Mouse (Mus musculus) stomach, adult 2 months (tissue): ENCODE measurements around the gene Fam208a. TPM values are rescaled to one million over a fixed set of nuclear protein-coding genes. Genes with fewer than 3 reads are reported as not detected.

Experiments used
- polyA plus RNA-seq: library from polyadenylated mRNA; depleted of rRNA; stranded (reverse); fragments of >200 nt; gene quantifications from 2 replicates; pipeline ENCODE4 v1.2.3, GENCODE M21; 2012; rRNA removed

Gene Fam208a
- 0.68 and 0.84 TPM in 2 replicates for polyA plus RNA-seq

DNA sequence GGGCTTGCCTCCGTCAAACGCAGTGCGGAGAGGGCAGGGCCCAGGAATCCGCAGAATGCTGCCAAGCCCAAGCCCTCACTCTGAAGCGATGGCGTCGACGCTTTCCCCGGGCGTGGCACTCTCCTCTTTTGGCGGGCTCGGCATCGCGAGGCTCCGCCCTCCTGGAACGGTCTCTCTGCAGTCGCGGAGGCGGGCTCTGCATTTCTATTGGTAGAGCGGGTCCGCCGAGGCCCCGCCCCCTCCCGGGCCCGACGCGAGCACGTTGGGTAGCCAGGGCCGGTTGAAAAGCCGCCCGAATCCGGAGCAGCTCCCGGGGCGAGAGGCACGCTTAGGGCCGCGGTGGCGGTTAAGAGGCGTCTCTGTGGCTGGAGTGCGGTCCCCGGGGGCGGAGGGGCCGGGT lies at the start of gene Fam208a:
Gene Fam208a (plus strand): TSS at position 262 of the 400 bp plus-strand sequence.

DNA sequence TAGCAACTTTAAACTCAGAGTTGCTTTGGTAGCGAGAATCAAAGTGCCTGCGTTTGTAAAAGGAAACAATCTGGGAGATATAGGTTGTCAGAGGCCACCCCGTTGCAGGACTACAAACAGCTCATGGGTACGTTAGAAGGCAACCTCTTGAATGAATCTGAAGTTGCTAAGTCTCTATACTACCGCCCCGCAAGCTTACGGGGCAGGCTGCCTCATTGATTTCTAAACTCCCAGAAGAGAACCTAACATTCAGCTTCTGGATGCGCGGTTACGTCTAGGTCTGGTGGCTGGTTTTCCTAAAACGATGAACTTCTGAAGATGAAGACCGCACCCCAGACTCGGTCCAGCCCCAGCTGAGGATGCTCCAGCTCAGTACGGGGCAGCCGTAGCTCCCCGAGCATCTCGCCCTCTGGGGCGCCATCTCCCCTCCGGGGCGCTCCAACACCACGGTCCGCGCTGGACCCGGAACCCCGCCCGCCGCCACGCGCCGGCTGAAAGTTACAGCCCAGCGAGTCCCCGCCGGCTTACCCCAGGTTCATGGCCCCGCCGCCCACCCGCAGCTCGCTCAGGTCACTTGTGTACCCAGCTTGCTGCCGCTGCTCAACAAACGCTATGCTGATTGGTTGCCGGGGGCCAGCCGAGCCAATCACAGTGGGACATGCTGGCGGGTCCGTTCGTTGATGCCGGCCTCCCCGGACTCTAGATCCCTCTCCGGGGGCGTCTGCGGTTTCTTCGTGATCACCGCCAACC lies 79.4 kb downstream of the Fam208a start, which contains the start of gene Ccdc66:
Gene Ccdc66 (minus strand): TSS at position 567 of the 750 bp plus-strand sequence.

Other genes with a start within 250 kb of the Fam208a start
- 0.39 TPM in 1 of 2 replicates, not detected in the other for gene Ccdc66, start 79.6 kb downstream of the Fam208a start, polyA plus RNA-seq
- 0.11 TPM in 1 of 2 replicates, not detected in the other for gene Erc2, start 193.6 kb downstream of the Fam208a start, polyA plus RNA-seq